Mouse (Mus musculus) gastrocnemius, postnatal 36 days (tissue): ENCODE measurements around the gene Nup210l. TPM values are rescaled to one million over a fixed set of nuclear protein-coding genes. Genes with fewer than 3 reads are reported as not detected.
"Not testable (repeated sequence)": the region's sequence is repeated elsewhere in the genome, so short reads cannot be mapped to it uniquely, and the experiment has no call there.

ENCODE experiments used
- DNase-seq, 2 experiments: peaks; one replicate each; pipeline ENCODE4 v3.0.0; 2022
- intact Hi-C: fragments of 180-260 bp; cut with DNase I; formaldehyde crosslinking; loops from one replicate; pipeline ENCODE4 v1.15.1; 2025
- microRNA-seq, 2 experiments: library from miRNA; unstranded; fragments of <30 nt; microRNA quantifications; one replicate each; pipeline ENCODE4 v1.2.0; 2021
- total RNA-seq, 2 experiments: library from RNA; stranded (reverse); gene quantifications; 2 replicates each; pipeline ENCODE4 v1.2.3; 2021

The Nup210l gene
- total RNA-seq, 2 experiments from 2014 or later: 0.05 TPM; not detected in 1

DNA sequence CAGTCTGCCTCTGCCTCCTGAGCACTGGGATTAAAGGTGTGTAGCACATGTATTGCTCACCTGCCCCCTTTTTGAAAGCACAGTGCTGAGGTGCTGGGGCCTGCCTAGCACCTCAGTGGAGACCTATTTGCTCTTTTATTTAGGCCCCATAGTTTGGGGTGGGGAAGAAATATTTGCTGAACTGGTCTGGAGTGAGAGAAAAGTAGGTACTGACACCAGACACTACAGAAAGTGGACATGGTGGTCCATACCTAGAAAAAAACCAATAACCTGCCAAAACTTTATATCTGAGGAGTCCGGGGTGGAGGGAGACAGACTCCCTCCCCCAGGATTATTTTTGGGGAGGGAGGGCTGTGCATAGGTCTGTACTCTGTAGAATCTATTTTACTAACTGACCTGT, 149.2 kb downstream of the Nup210l start:
- intact Hi-C loops, DNase-seq: not testable (repeated sequence)

DNA sequence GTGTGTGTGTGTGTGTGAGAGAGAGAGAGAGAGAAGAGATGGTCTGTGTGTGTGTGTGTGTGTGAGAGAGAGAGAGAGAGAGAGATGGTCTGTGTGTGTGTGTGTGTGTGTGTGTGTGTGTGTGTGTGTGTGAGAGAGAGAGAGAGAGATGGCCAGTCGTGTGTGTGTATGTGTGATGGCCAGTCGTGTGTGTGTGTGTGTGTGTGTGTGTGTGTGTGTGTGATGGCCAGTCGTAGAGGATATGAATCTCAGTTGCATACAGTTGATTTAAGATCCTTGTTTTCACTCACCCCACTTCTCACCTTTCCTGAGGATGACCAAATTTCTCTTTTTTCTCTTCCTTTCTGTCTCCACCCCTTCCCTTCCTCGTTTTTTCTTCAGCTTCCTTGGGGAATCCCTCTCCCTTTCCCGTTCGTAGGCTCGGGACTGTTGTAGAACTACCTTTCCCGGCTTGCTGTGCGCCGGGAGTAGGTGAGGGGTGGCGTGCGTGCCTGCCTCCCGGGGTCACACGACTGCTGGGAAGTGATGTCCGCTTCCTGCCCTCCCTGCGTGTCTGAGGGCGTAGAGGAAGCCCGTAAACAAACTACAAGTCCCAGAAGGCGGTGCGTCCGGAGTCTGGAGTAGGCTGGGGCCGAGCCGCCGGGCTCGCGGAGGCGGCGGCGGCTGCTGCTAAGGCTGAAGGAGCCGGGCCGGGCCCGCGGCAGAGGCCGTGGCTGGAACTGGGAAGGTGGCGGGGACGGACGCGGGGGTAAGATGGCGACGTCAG, 149.9 kb downstream of the Nup210l start, which contains the start of gene Crtc2:
Gene Crtc2, plus strand, starts transcription at position 511 of the 766 bp plus-strand sequence.
- peak; percentile 86 to 94 for DNase-seq

DNA sequence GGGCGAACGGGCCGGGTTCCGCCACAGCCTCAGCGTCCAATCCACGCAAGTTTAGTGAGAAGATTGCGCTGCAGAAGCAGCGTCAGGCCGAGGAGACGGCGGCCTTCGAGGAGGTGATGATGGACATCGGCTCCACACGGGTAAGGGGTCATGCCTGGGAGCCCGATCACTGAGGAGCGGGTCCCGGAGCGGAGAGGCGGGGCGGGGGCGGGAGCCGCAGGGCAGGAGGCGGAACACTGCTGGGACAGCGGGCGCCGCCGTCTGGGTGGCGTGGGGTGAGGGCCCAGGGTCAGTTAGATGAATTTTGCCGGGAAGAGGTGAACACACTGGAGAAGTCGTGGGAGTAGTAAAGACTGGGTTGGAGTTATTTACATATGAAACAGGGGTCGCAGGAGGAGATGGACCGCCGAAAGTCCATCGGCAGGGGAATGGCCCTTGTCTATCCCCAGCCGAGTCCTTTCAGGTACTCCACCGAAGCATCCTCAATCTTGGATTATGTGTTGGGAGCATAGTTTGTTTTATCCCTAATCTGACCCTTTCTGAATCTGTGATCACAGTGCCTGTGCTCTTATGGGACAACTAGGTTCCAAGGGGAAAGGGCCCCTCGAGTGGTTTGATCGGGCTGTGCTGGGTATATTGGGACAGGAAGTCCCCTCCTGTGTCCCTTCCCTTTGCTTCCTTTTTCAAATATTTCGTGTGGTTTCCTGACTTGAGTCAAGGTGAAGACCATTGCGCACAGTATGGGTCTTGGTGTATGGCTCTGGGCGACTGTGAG, 150.7 kb downstream of the Nup210l start:
- no peak for DNase-seq
- intact Hi-C loops: no loop called here

More for the DNA sequence above, 149.9 kb downstream of the Nup210l start, which contains the start of gene Crtc2:
- intact Hi-C loops: no loop called here

DNA sequence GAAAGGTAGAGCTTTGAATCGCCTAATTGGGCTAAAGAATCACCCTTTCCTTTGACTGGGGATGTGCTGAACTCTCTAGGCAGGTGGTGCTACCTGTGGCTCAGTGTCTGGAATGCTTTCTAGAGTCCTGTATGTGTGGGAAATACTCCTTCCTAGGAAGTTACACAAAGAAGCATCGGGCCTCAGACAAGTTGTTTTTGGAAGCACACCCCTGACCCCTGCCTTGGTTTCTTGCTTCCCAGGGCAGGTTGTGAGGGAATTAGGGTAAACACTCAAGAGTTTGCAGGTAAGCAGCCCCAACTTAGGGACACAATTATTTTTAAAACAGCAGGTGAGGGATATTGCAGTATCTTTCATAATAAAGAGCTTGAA, 151.2 kb downstream of the Nup210l start:
- intact Hi-C loops: no loop called here
- DNase-seq: no peak

DNA sequence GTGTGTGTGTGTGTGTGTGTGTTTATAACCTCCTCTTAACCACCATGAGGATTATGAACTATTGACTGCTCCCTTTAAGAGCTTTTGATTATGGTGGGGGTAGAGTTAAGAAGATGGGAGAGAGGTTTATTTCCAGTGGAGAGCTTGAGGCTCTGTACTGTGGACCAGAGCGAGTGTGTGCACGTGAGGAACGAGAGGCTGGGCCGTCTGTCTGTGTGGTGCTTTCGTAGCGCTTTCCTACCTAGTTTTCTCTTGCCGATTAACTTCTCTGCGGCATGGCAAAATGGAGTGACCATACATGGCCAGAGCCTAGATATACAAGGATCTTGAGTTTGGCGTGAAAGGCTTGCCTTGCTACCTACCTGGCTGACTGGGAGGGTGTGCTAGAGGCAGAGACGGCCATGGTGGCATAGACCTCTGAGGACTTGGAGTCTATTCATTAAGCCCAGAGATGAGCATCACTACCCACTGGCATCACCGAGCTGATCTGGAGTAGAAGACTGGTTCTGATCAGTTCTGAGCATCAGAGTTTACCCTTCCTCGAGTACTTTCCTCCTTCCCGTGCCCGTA, 151.9 kb downstream of the Nup210l start:
- DNase-seq: no peak
- intact Hi-C loops: no loop called here

DNA sequence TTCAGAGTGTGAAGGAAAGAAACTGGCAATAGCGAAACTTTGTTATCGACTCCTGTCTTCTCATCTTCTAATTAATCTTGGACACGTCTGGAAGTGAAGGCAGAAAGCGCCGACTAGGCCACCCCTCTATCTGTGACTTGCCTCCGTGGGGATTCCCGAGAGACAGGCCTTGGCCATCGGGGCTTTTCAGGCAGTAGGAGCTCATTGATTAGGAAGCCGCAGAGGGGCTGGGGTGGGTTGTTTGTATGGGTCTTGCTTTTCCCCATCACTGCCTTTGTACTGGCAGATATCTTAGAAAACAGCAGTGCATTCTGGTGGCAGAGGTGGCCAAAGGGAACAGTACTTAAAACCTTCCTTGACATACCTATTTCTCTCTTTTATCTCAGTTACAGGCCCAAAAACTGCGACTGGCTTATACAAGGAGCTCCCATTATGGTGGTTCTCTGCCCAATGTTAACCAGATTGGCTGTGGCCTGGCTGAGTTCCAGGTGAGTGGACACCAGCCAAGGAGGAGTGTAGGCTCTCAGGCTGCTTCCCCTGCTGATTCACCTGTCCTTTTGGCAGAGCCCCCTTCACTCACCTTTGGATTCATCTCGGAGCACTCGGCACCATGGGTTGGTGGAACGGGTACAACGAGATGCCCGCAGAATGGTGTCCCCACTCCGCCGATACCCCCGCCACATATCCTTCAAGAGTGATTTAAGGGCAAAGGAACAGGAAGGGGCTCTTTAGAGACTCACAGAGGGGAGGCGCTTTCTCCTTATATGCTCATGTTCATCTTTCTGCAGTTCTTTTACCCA, 153.0 kb downstream of the Nup210l start:
- intact Hi-C loops: no loop called here
- DNase-seq: no peak

DNA sequence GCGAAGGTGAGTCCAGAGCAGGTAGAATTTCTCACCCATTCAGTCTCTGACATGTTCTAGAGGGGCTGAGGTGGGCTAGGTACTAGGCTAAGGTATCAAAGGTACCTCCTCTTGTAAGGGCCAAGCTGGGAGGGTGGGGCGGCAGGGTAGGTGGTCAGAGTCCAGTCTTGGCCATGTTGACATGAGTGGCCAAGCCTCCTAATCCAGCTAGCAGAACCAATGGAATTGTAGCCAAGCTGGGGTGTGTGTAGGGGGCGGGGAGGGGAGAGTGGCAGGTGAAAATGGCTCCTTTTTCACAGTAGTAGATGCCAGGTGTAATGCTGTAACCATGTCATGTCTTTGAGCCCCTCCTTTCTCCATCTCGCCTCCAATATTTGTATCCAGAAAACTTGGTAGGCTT, 154.6 kb downstream of the Nup210l start:
- intact Hi-C loops: no loop called here
- no peak for DNase-seq

Small RNA genes within 50 kb of the gene (microRNA-seq; reads per million reads assigned to microRNA genes)
- 20.4 to 84.6 reads per million in 2 experiments for gene Mir190b

Other genes with a start within 250 kb of the Nup210l start
- 1 to 10 TPM; 4.4 to 4.8 TPM for gene Il6ra, start 190.9 kb upstream of the Nup210l start, total RNA-seq
- gene Atp8b2, start 140.6 kb upstream of the Nup210l start, total RNA-seq: 10 to 100 TPM; 12.5 to 15.3 TPM
- 10 to 100 TPM; 41.9 to 49.5 TPM for gene Hax1, start 105.4 kb upstream of the Nup210l start, total RNA-seq
- gene 4933434E20Rik, start 52.5 kb upstream of the Nup210l start, total RNA-seq: 10 to 100 TPM; 78.1 to 90.6 TPM
- 10 to 100 TPM; 80.6 to 90.5 TPM for gene Ubap2l, start 51.5 kb upstream of the Nup210l start, total RNA-seq
- 100 to 1,000 TPM; 150 to 798 TPM for gene Tpm3, start 31.5 kb upstream of the Nup210l start, total RNA-seq
- gene Rps27, start 109.5 kb downstream of the Nup210l start, total RNA-seq: 100 to 1,000 TPM; 700 to 984 TPM
- 1 to 10 TPM; 6.1 to 7.1 TPM for gene Rab13, start 109.6 kb downstream of the Nup210l start, total RNA-seq
- 10 to 100 TPM; 58.9 to 63.8 TPM for gene Jtb, start 127.5 kb downstream of the Nup210l start, total RNA-seq
- under 1 TPM in 1 of 2 experiments, not detected in 1; 0.26 TPM for gene Creb3l4, start 139.4 kb downstream of the Nup210l start, total RNA-seq
- 10 to 100 TPM; 47.5 to 48.3 TPM for gene Slc39a1, start 144.0 kb downstream of the Nup210l start, total RNA-seq
- 10 to 100 TPM; 12.3 to 14.0 TPM for gene Crtc2, start 150.0 kb downstream of the Nup210l start, total RNA-seq
- 10 to 100 TPM; 78.4 to 81.8 TPM for gene Dennd4b, start 161.1 kb downstream of the Nup210l start, total RNA-seq
- 10 to 100 TPM; 36.1 to 50.1 TPM for gene Gatad2b, start 189.0 kb downstream of the Nup210l start, total RNA-seq